Mouse (Mus musculus): ENCODE data around the gene Herc2.

The Herc2 gene

GRCm38 (mm10) chr7:56071724-56072123 is 21.7 kb downstream of the Herc2 start:
- no peak for DNase-seq

GRCm38 (mm10) chr7:56083034-56083433 is 33.0 kb downstream of the Herc2 start:
- DNase-seq, result no peak

DNA sequence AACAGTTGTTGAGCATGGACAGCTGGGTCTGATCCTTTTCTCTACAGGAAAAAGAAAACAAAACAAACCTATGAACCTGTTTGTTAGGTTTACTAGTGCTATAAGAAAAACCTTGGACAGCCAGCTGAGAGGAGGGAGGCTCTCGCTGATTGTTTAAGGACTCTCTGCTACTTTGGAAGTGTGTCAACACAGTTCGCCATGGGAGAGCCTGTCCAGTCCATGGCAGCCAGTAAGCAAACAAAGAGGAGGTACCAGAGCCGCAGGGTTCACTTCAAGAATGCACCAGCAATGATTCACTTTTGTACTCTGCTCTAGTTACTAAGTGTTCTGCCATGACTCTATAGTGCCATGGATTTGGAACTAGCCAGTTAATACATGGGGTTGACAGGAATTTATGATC is 39.1 kb downstream of the Herc2 start:
- DNase-seq, result no peak

- DNase-seq, result no peak
Measured at GRCm38 (mm10) chr7:56091445-56091844, 41.4 kb downstream of the Herc2 start.

GRCm38 (mm10) chr7:56102293-56102847 is 52.4 kb downstream of the Herc2 start:
- DNase-seq, result no peak

GRCm38 (mm10) chr7:56112999-56113398 is 63.0 kb downstream of the Herc2 start:
- DNase-seq, result no peak

- no peak for DNase-seq
Measured at GRCm38 (mm10) chr7:56114148-56114547, 64.2 kb downstream of the Herc2 start.

GRCm38 (mm10) chr7:56120968-56121367 is 71.0 kb downstream of the Herc2 start:
- DNase-seq, result no peak

DNA sequence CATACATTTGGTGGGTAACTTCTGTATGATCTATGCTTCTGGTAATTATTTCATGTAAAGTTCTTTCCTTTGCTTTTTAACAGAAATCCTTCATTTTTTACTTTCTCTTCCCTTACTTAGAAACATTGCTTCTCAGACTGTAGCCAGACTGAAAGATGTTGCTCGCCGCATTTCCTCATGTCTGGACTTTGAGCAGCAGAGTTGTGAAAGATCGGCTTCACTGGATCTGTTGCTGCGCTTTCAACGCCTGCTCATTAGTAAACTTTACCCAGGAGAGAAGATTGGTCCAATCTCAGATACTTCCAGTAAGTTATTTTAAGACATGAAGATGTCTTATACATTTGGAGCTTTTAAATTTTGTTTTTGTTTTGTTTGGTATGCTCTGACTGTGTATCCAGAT is 71.4 kb downstream of the Herc2 start:
- DNase-seq, result no peak

DNA sequence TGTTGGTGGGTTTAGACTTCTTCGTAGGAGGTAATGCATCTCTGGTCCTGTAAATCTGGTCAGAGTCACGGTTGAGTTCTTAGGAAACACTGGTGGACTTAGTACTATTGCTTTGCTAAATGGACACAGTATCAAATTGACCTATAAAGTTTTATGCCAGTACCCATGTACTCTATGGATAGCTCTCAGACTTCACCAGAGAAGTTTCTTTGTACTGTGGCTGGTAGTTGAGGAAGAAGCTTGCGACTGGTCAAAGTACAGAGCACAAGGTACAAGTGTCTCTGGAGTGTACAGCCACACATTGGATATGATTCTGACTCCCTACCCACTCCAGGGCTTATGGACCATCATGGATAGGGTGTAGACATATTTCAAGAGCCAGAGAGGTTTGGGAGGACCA is 78.1 kb downstream of the Herc2 start:
- no peak for DNase-seq

DNA sequence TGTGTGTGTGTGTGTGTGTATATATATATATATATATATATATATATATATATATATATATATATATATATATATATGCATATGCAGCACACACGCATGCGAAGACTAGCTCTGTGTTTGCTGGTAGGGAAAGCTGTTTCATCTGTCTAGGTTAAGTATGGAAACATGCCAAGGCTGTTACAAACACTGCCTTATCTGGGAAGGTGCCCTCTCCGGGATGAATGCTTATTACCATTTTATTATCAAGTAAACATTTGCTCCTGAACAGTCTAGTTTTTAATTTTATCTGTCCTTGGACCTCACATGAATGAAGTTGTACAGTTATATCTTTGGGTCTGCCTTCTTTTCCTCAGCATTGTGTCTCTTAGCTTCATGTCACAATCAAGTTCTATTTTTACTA is 79.6 kb downstream of the Herc2 start:
- DNase-seq, result no peak

GRCm38 (mm10) chr7:56131548-56131947 is 81.6 kb downstream of the Herc2 start:
- peak in 1 of 2 experiments; percentile 14 for DNase-seq

- DNase-seq, result no peak
Measured at GRCm38 (mm10) chr7:56138706-56139105, 88.7 kb downstream of the Herc2 start.

DNA sequence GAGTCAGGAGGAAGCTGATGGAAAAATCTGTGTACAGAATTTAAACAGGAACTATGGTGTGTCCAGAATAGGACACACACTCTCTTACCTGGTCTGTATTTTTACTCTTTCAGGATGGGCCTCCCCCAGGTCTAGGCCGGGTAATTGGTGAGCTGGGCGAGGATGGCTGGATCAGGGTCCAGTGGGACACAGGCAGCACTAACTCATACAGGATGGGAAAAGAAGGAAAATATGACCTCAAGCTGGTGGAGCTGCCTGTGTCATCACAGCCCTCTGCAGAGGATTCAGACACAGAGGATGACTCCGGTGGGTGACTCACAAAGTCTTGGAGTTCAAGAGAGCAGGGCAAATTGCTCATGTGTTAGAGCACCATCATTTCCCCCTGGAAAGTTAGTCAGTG is 96.4 kb downstream of the Herc2 start:
- no peak for DNase-seq

DNA sequence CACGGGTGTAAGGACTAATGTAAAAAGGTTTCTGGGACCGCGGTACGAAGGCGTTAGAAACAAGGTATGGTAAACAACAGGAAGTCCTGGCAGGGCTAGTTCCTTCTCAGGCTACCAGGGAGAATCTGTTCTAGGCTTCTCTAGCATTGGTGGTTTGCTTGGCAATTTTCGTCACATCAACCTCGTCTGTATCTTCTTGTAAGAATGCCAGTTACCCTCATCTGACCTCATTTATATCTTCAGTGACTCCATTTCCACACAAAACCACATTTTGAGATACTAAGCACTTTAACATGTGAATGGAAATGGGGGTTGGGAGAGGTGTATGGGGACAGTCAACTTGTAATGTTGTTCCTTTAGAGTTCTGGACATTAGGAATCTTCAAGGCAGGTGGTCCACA is 98.9 kb downstream of the Herc2 start:
- DNase-seq, result no peak

DNA sequence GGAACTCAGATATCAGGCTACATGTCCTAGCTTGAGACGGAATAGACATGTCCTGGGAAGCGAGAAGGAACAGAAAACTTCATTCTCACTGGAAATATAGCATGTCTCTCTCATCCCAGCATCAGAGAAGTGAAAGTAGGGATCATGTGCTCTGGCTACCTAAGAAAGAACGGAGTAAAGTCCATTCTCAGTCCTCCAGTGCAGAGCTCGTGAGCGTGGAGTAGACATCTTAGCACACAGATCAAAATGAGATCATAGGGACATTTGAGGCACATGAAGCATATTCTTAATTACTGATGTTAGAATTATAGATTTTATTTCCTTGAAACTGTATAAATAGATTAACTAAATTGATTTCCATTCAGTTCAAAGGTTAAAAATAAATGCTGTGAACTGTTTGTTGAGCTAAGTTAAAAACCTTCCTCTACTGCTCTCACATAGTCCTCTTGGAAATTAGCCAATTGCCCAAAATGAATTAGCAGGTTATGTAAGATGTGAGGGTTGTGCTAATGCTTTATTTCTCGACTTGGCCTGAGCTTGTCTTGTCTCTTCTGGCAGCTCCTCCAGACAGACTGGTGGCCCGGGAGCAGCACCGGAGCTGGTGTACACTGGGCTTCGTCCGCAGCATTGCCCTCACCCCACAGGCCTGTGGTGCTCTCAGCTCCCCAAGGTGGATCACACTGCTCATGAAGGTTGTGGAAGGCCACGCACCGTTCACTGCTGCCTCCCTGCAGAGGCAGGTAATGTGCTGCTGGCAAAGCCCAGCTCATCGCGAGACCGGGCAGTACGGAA is 102.1 kb downstream of the Herc2 start:
- no peak for DNase-seq

DNA sequence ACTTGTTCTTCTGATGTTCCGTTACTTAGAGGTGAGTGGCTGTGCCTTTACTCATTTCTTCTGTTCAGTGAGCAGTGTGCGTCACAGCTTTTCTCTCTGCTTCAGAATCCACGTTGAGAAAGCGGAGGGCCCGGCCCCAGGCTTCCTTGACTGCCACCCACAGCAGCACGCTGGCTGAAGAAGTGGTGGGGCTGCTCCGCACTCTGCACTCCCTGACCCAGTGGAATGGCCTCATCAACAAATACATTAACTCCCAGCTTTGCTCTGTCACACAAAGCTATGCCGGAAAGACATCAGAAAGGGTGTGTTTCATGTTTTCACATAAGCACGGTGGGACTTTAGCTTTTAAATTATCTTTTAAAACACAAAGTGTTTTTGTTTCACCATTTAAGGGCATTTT is 103.2 kb downstream of the Herc2 start:
- DNase-seq, result no peak

DNA sequence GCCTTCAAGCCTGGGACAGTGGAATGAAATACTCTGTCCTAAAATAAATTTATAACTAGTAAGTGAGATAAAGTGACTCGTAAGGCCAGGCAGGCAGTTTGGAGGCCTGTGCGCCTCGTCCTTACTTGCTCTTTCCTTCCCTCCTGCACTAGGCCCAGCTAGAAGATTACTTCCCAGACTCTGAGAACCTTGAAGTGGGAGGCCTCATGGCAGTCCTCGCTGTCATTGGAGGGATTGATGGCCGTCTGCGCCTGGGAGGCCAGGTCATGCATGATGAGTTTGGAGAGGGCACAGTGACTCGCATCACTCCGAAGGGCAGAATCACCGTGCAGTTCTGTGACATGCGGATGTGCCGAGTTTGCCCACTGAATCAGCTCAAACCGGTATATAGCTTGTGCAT is 103.6 kb downstream of the Herc2 start:
- DNase-seq, result no peak

GRCm38 (mm10) chr7:56163316-56163715 is 113.3 kb downstream of the Herc2 start:
- DNase-seq, result no peak

DNA sequence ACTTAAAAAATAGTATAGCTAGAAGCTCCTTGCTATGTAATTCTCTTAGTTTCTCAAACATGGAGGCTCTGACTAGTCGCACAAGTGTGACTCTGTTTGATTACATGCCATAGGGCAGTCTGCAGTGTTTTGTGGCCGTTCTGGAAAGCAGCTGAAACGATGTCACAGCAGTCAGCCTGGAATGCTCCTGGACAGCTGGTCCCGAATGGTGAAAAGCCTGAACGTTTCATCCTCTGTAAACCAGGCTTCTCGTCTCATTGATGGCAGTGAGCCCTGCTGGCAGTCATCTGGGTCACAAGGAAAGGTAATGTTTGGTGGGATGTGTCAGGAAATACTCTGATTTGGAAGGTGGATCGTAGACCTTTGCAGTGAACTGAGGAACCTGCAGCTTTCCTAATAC is 118.7 kb downstream of the Herc2 start:
- no peak for DNase-seq

DNA sequence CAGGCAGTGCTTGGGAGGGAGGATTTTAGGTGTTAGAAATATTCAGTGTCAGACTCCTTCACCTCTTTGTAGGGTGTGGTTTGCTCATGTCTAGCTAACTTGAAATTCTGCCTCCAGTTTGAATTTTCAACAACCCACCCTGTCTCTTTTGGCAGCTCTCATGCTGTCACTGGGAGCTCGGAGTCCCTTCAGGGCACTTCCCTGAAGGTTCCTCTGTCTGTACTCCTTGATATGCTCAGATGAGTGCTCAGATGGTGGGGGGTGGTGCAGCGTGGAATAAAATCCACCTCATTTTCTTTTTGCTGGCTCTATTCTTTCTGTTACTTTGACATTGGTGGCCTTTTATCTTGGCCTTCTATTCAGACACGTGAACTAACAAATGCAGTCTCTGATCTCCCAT is 127.4 kb downstream of the Herc2 start:
- no peak for DNase-seq

DNA sequence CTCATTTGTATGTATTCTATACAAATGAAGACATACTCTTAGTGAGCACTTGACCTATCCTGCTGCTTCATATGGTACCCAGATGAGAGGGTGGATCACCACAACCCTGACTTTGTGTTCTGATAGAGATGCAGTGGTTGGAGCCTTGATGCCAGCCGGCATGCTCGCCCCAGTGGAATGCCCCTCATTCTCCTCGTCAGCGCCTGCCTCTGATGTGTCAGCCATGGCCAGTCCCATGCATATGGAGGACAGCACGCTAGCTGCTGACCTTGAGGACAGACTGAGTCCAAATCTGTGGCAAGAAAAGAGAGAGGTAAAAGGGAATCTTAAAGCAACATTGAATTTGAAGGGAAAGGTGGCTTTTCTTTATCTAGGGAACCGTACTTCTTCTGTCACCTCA is 141.0 kb downstream of the Herc2 start:
- DNase-seq, result no peak

- DNase-seq, result no peak
Measured at GRCm38 (mm10) chr7:56191661-56192060, 141.7 kb downstream of the Herc2 start.

DNA sequence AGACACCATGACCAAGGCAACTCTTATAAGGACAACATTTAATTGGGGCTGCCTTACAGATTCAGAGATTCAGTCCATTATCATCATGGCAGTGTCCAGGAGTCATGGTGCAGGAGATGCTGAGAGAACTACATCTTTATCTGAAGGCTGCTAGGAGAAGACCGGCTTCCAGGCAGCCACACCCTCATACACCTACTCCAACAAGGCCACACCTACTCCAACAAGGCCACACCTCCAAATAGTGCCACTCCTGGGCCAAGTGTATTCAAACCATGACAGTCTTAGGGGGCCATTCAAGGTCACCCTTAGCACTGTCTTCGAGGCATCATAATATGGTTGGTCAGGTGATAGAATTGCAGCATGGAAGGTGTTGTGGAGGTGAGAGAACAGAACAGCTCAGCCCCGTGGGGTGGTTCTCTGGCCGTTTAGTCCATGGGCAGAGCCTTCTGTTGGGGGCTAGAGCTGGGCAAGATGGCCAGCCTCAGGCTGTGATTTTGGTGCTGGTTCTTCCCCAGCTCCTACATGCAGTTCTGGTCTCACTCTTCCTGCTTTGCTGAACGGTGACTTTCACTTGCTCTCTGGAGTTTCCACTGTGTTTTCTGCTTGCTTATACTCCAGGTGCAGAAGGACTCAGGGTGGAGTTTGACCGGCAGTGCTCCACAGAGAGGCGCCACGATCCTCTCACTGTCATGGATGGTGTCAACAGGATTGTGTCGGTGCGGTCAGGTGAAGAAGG is 151.7 kb downstream of the Herc2 start:
- no peak for DNase-seq

Data from spleen, adult 18-20 months (tissue).